Mouse (Mus musculus) right cerebral cortex, adult 18-20 months (tissue): ENCODE measurements at regions not wholly inside any gene's neighbourhood (a gene's known extent, or its start where the extent isn't known, plus 50 kb on each side); places are given as distances from the start of the nearest gene placed in this dataset.

Source experiments
- DNase-seq: peaks from one replicate; pipeline ENCODE4 v3.0.0; 2022; ENCODE audit warnings: mixed read lengths

- DNase-seq, result no peak
Observed at GRCm38 (mm10) chr4:75730798-75731400, 452.8 kb upstream of the Dmac1 start.

- DNase-seq, result no peak
Observed at GRCm38 (mm10) chr4:75714652-75715051, 436.5 kb upstream of the Dmac1 start.

- no peak for DNase-seq
Observed at GRCm38 (mm10) chr4:75713960-75714359, 435.9 kb upstream of the Dmac1 start.

GRCm38 (mm10) chr4:75700780-75701378 is 422.8 kb upstream of the Dmac1 start:
- no peak for DNase-seq

GRCm38 (mm10) chr4:75676590-75677174 is 398.6 kb upstream of the Dmac1 start:
- DNase-seq, result no peak

- no peak for DNase-seq
Observed at GRCm38 (mm10) chr4:75641046-75641445, 362.9 kb upstream of the Dmac1 start.

GRCm38 (mm10) chr4:75636627-75637026 is 358.5 kb upstream of the Dmac1 start:
- no peak for DNase-seq

- peak; percentile 31 for DNase-seq
Observed at GRCm38 (mm10) chr4:75589901-75590300, 311.8 kb upstream of the Dmac1 start.

GRCm38 (mm10) chr4:75588095-75588875 is 310.2 kb upstream of the Dmac1 start:
- no peak for DNase-seq

- DNase-seq, result no peak
Observed at GRCm38 (mm10) chr4:75579865-75580264, 301.8 kb upstream of the Dmac1 start.

- DNase-seq, result no peak
Observed at GRCm38 (mm10) chr4:75572603-75573002, 294.5 kb upstream of the Dmac1 start.

GRCm38 (mm10) chr4:75567630-75568029 is 289.5 kb upstream of the Dmac1 start:
- no peak for DNase-seq

GRCm38 (mm10) chr4:75562480-75562879 is 284.4 kb upstream of the Dmac1 start:
- DNase-seq, result no peak

- DNase-seq, result peak; percentile 39
Observed at GRCm38 (mm10) chr4:75561792-75562191, 283.7 kb upstream of the Dmac1 start.

GRCm38 (mm10) chr4:75537787-75538186 is 259.7 kb upstream of the Dmac1 start:
- no peak for DNase-seq

- DNase-seq, result no peak
Observed at GRCm38 (mm10) chr4:75535067-75535466, 257.0 kb upstream of the Dmac1 start.

- DNase-seq, result peak; percentile 14
Observed at GRCm38 (mm10) chr4:75529607-75530006, 251.5 kb upstream of the Dmac1 start.

- no peak for DNase-seq
Observed at GRCm38 (mm10) chr4:75517459-75518158, 239.5 kb upstream of the Dmac1 start.
